Mouse (Mus musculus): ENCODE data around the gene Lrrc1.

DNA sequence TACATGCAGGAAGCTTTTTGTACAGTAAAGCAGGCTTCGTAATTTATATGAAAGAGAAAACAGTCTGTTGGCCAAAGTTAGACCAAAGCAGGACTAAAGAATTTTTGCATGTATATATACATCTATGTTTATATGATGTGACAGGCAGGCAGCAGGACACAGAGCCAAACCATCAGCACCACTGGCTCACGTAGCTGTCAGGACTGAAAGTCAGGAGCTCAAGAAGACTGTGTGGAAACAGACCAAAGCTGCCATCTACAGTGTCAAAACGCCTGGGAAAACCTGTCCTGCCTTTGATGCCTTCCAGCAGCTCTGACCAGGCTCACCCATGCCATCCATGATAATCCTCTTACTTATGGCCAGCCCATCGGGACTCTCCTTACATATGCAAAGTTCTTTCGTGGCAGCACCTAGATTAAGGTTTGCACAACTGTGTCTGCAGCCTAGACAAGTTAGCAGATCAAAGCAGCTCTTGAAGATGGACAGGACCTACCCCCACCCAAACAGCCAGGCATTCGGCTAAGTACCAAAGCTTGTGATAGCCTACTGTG, 136.5 kb downstream of the Lrrc1 start:
- TF ChIP-seq CTCF (conservative IDR thresholded peaks at IDR 0.05; ENCODE audit: low read length) (no peak), NANOG (IDR thresholded peaks at IDR 0.05; ENCODE audit: borderline replicate concordance, low read length) (no peak)
